Mouse (Mus musculus): ENCODE data around the gene Traip. TPM values are rescaled to one million over a fixed set of nuclear protein-coding genes. Genes with fewer than 3 reads are reported as not detected.

Gene Traip
- total and polyA plus RNA-seq, 2 experiments from 2014 or later, result 3.3 to 4.8 TPM

- DNase-seq (ENCODE audit: low spot score), result no peak
Observed at GRCm38 (mm10) chr9:107987950-107988349, 38.0 kb downstream of the Traip start.

GRCm38 (mm10) chr9:107992197-107992596, 42.3 kb downstream of the Traip start, which contains the start of gene Cdhr4:
Gene Cdhr4, plus strand, starts transcription at chr9:107992497.
- H3K4me2 ChIP-seq (ENCODE audit: low read depth, low read length), result no peak within 1 kb of the TSS
- 64% methylated on average over 2 of the region's 2 CpGs for WGBS
- no peaks in the 10 kb centered on the region for H3K9me3 ChIP-seq (replicated peaks; ENCODE audit: control insufficient read depth, low read length)
- H3K27me3 ChIP-seq (ENCODE audit: control insufficient read depth, insufficient read depth, low read length), result no peaks in the 10 kb centered on the region
- TF ChIP-seq CTCF (IDR thresholded peaks at IDR 0.05; ENCODE audit: low read depth) (no peak), EP300 (IDR thresholded peaks at IDR 0.05; ENCODE audit: low read depth) (no peak)
- no peak within 1 kb of the TSS for H3K27ac ChIP-seq (ENCODE audit: low read depth)
- ATAC-seq (ENCODE audit: insufficient read depth, low read depth) (no peak), DNase-seq (ENCODE audit: low spot score) (no peak)
- no peak within 1 kb of the TSS for H3K9ac ChIP-seq (replicated peaks; ENCODE audit: low read depth, low read length)
- H3K4me1 ChIP-seq (ENCODE audit: control insufficient read depth, insufficient read depth), result no peaks in the 10 kb centered on the region
- no peak within 1 kb of the TSS for H3K4me3 ChIP-seq (ENCODE audit: low read depth, low read length)
- H3K36me3 ChIP-seq (replicated peaks; ENCODE audit: control insufficient read depth, insufficient read depth, low read length), result no peaks in the 10 kb centered on the region

More at GRCm38 (mm10) chr9:107987950-107988349, 38.0 kb downstream of the Traip start:
- H3K9ac ChIP-seq (replicated peaks; ENCODE audit: low read depth, low read length), result no peak overlapping the region
- H3K9me3 ChIP-seq (replicated peaks; ENCODE audit: control insufficient read depth, low read length), result no peaks in the 10 kb centered on the region
- H3K4me3 ChIP-seq (ENCODE audit: low read depth, low read length), result no peak overlapping the region
- no peak for ATAC-seq (ENCODE audit: insufficient read depth, low read depth)
- TF ChIP-seq CTCF (IDR thresholded peaks at IDR 0.05; ENCODE audit: low read depth), result no peak
- TF ChIP-seq EP300 (IDR thresholded peaks at IDR 0.05; ENCODE audit: low read depth), result no peak
- no peaks in the 10 kb centered on the region for H3K36me3 ChIP-seq (replicated peaks; ENCODE audit: control insufficient read depth, insufficient read depth, low read length)
- peaks cover 12% of the 10 kb centered on the region for H3K4me1 ChIP-seq (ENCODE audit: control insufficient read depth, insufficient read depth)
- WGBS, result 61% methylated on average over 3 of the region's 3 CpGs
- no peaks in the 10 kb centered on the region for H3K27me3 ChIP-seq (ENCODE audit: control insufficient read depth, insufficient read depth, low read length)
- H3K27ac ChIP-seq (ENCODE audit: low read depth), result no peak overlapping the region
- no peak overlapping the region for H3K4me2 ChIP-seq (ENCODE audit: low read depth, low read length)

GRCm38 (mm10) chr9:107993013-107993412, 43.1 kb downstream of the Traip start:
- no peak for ATAC-seq (ENCODE audit: insufficient read depth, low read depth)
- Histone ChIP-seq H3K9ac (replicated peaks; ENCODE audit: low read depth, low read length) (no peak overlapping the region), H3K4me2 (ENCODE audit: low read depth, low read length) (no peak overlapping the region), H3K4me1 (ENCODE audit: control insufficient read depth, insufficient read depth) (no peaks in the 10 kb centered on the region), H3K27ac (ENCODE audit: low read depth) (no peak overlapping the region), H3K4me3 (ENCODE audit: low read depth, low read length) (no peak overlapping the region), H3K9me3 (replicated peaks; ENCODE audit: control insufficient read depth, low read length) (no peaks in the 10 kb centered on the region), H3K36me3 (replicated peaks; ENCODE audit: control insufficient read depth, insufficient read depth, low read length) (no peaks in the 10 kb centered on the region), H3K27me3 (ENCODE audit: control insufficient read depth, insufficient read depth, low read length) (no peaks in the 10 kb centered on the region)
- DNase-seq (ENCODE audit: low spot score), result no peak
- 89% methylated on average over 11 of the region's 11 CpGs for WGBS
- no peak for TF ChIP-seq EP300 (IDR thresholded peaks at IDR 0.05; ENCODE audit: low read depth)
- TF ChIP-seq CTCF (IDR thresholded peaks at IDR 0.05; ENCODE audit: low read depth), result no peak

GRCm38 (mm10) chr9:107994464-107994863, 44.5 kb downstream of the Traip start:
- Histone ChIP-seq H3K27ac (ENCODE audit: low read depth) (peak overlapping the region; percentile 38; the same call in 1 of the 2 replicates), H3K9me3 (replicated peaks; ENCODE audit: control insufficient read depth, low read length) (no peaks in the 10 kb centered on the region), H3K4me3 (ENCODE audit: low read depth, low read length) (no peak overlapping the region), H3K4me1 (ENCODE audit: control insufficient read depth, insufficient read depth) (no peaks in the 10 kb centered on the region), H3K4me2 (ENCODE audit: low read depth, low read length) (no peak overlapping the region), H3K27me3 (ENCODE audit: control insufficient read depth, insufficient read depth, low read length) (no peaks in the 10 kb centered on the region), H3K36me3 (replicated peaks; ENCODE audit: control insufficient read depth, insufficient read depth, low read length) (no peaks in the 10 kb centered on the region), H3K9ac (replicated peaks; ENCODE audit: low read depth, low read length) (no peak overlapping the region)
- TF ChIP-seq CTCF (IDR thresholded peaks at IDR 0.05; ENCODE audit: low read depth), result no peak
- no peak for TF ChIP-seq EP300 (IDR thresholded peaks at IDR 0.05; ENCODE audit: low read depth)
- ATAC-seq (ENCODE audit: insufficient read depth, low read depth) (no peak), DNase-seq (ENCODE audit: low spot score) (no peak)
- 27% methylated on average over 2 of the region's 2 CpGs for WGBS

GRCm38 (mm10) chr9:107995513-107995912, 45.6 kb downstream of the Traip start:
- WGBS, result 92% methylated on average over 21 of the region's 21 CpGs
- H3K4me2 ChIP-seq (ENCODE audit: low read depth, low read length), result no peak overlapping the region
- ATAC-seq (ENCODE audit: insufficient read depth, low read depth) (no peak), DNase-seq (ENCODE audit: low spot score) (no peak)
- H3K36me3 ChIP-seq (replicated peaks; ENCODE audit: control insufficient read depth, insufficient read depth, low read length), result no peaks in the 10 kb centered on the region
- H3K27me3 ChIP-seq (ENCODE audit: control insufficient read depth, insufficient read depth, low read length), result no peaks in the 10 kb centered on the region
- H3K27ac ChIP-seq (ENCODE audit: low read depth), result no peak overlapping the region
- no peak for TF ChIP-seq EP300 (IDR thresholded peaks at IDR 0.05; ENCODE audit: low read depth)
- no peak for TF ChIP-seq CTCF (IDR thresholded peaks at IDR 0.05; ENCODE audit: low read depth)
- no peaks in the 10 kb centered on the region for H3K4me1 ChIP-seq (ENCODE audit: control insufficient read depth, insufficient read depth)
- H3K4me3 ChIP-seq (ENCODE audit: low read depth, low read length), result no peak overlapping the region
- H3K9ac ChIP-seq (replicated peaks; ENCODE audit: low read depth, low read length), result no peak overlapping the region
- H3K9me3 ChIP-seq (replicated peaks; ENCODE audit: control insufficient read depth, low read length), result no peaks in the 10 kb centered on the region

- no peaks in the 10 kb centered on the region for H3K9me3 ChIP-seq (replicated peaks; ENCODE audit: control insufficient read depth, low read length)
- DNase-seq (ENCODE audit: low spot score) (no peak), ATAC-seq (ENCODE audit: insufficient read depth, low read depth) (no peak)
- no peaks in the 10 kb centered on the region for H3K4me1 ChIP-seq (ENCODE audit: control insufficient read depth, insufficient read depth)
- H3K4me3 ChIP-seq (ENCODE audit: low read depth, low read length), result no peak within 1 kb of the TSS
- no peaks in the 10 kb centered on the region for H3K36me3 ChIP-seq (replicated peaks; ENCODE audit: control insufficient read depth, insufficient read depth, low read length)
- 77% methylated on average over 5 of the region's 5 CpGs for WGBS
- no peak for TF ChIP-seq EP300 (IDR thresholded peaks at IDR 0.05; ENCODE audit: low read depth)
- no peak for TF ChIP-seq CTCF (IDR thresholded peaks at IDR 0.05; ENCODE audit: low read depth)
- 0 out of 2 replicates have a peak within 1 kb of the TSS, but pooled peaks have one; percentile 30 for H3K27ac ChIP-seq (ENCODE audit: low read depth)
- no peaks in the 10 kb centered on the region for H3K27me3 ChIP-seq (ENCODE audit: control insufficient read depth, insufficient read depth, low read length)
- no peak within 1 kb of the TSS for H3K4me2 ChIP-seq (ENCODE audit: low read depth, low read length)
- no peak within 1 kb of the TSS for H3K9ac ChIP-seq (replicated peaks; ENCODE audit: low read depth, low read length)
Observed at GRCm38 (mm10) chr9:107996049-107996448, 46.1 kb downstream of the Traip start, which contains the start of gene Gm20662. Gene Gm20662, plus strand, starts transcription at chr9:107996349.
